Mouse (Mus musculus) heart, embryonic 13.5 days (tissue): ENCODE measurements around the gene Cdh3. TPM values are rescaled to one million over a fixed set of nuclear protein-coding genes. Genes with fewer than 3 reads are reported as not detected.
A peak's percentile ranks its signal among the peaks of the same experiment; 100 is the strongest.

ENCODE experiments used
- ATAC-seq: fragments of 200-750 bp; cut with Nextera tagmentation; 2 replicates; pipeline ENCODE4 v1.8.0; 2017; ENCODE audit warnings: moderate TSS enrichment; ENCODE audit not compliant: insufficient number of reproducible peaks, low FRiP score, low TSS enrichment; ENCODE audit errors: extremely low read depth
- H3K27ac ChIP-seq: fragments of 300-500 bp; sonication (generic); replicated peaks from 2 replicates; pipeline ENCODE4 v1.5.1; 2015; ENCODE audit warnings: moderate library complexity, mild to moderate bottlenecking, inconsistent platforms
- H3K27me3 ChIP-seq: fragments of 300-500 bp; sonication (generic); replicated peaks from 2 replicates; pipeline ENCODE4 v1.6.1; 2015; ENCODE audit warnings: mild to moderate bottlenecking, inconsistent platforms
- H3K36me3 ChIP-seq: fragments of 300-500 bp; sonication (generic); 2 replicates; pipeline ENCODE4 v1.6.1; 2015; ENCODE audit warnings: mild to moderate bottlenecking, inconsistent platforms
- H3K4me1 ChIP-seq: fragments of 300-500 bp; sonication (generic); 2 replicates; pipeline ENCODE4 v1.6.1; 2015; ENCODE audit warnings: inconsistent platforms
- H3K4me2 ChIP-seq: fragments of 300-500 bp; sonication (generic); 2 replicates; pipeline ENCODE4 v1.6.1; 2015; ENCODE audit warnings: inconsistent platforms, mild to moderate bottlenecking, moderate library complexity
- H3K4me3 ChIP-seq: fragments of 300-500 bp; sonication (generic); 2 replicates; pipeline ENCODE4 v1.5.1; 2015; ENCODE audit warnings: moderate library complexity, mild to moderate bottlenecking, inconsistent platforms
- H3K9ac ChIP-seq: fragments of 300-500 bp; sonication (generic); 2 replicates; pipeline ENCODE4 v1.6.1; 2015; ENCODE audit warnings: inconsistent platforms, mild to moderate bottlenecking, moderate library complexity
- H3K9me3 ChIP-seq: fragments of 300-500 bp; sonication (generic); 2 replicates; pipeline ENCODE4 v1.6.1; 2016; ENCODE audit warnings: inconsistent platforms
- WGBS: fragments of 180-500 bp; shearing (Covaris S2); methylation state at CpG from one replicate; pipeline ENCODE4 v1.1.7; 2015; ENCODE audit warnings: mixed read lengths; 5-methylcytosine and 5-hydroxymethylcytosine counted together
- polyA plus RNA-seq: library from polyadenylated mRNA; unstranded; fragments of >200 nt; fragmentation: Nextera tagmentation; extraction: Ambion mirVana; gene quantifications from 2 replicates; pipeline ENCODE4 v1.2.1, GENCODE M21; 2015

Cdh3 gene
- polyA plus RNA-seq: 29.5 and 32.0 TPM in 2 replicates

DNA sequence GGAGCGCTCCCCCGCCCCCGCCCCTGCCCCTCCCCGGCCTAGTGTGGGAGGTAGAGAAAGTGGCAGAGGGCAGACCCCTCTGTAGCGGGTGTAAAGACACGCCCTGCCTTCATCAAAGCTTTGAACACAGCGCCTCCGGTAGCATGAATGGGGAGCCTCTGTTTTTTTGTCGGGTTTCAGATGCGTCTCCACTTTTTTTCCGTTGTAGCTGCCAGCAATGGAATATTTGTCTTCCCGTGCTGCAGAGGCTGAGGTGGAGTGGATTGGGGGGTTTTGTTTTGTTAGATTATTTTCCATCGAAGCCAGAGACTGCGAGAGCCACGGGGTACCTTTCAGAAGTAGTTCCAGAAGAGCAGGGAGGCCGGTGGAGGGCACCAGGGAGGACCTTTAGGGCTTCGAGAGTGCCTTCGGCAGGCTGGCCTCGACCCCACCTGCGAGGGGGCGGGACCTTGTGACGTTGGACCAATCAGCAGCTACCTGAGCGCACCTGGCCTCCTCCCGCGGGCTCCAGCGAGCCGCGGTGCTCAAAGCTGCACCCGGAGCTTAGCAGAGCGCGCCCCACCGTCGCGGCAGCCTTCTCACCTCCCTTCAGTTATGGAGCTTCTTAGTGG lies at the start of gene Cdh3:
TSS of gene Cdh3 (plus strand) at position 527 of the 611 bp plus-strand sequence.
- peak within 1 kb of the TSS; percentile 60 for H3K4me3 ChIP-seq
- H3K9me3 ChIP-seq: no peaks in the 10 kb centered on the region
- peaks cover 7% of the 10 kb centered on the region; the same call in 1 of the 2 replicates for H3K36me3 ChIP-seq
- H3K9ac ChIP-seq: peak within 1 kb of the TSS; percentile 89
- ATAC-seq: peak; percentile 40; the same call in 1 of the 2 replicates
- H3K4me1 ChIP-seq: peaks cover 42% of the 10 kb centered on the region
- H3K27me3 ChIP-seq: 0 out of 2 replicates have a peak, but pooled peaks cover 6% of the 10 kb centered on the region
- H3K27ac ChIP-seq: peak within 1 kb of the TSS; percentile 94
- WGBS: under 1% methylated on average over 34 of the region's 34 CpGs
- peak within 1 kb of the TSS; percentile 77 for H3K4me2 ChIP-seq

DNA sequence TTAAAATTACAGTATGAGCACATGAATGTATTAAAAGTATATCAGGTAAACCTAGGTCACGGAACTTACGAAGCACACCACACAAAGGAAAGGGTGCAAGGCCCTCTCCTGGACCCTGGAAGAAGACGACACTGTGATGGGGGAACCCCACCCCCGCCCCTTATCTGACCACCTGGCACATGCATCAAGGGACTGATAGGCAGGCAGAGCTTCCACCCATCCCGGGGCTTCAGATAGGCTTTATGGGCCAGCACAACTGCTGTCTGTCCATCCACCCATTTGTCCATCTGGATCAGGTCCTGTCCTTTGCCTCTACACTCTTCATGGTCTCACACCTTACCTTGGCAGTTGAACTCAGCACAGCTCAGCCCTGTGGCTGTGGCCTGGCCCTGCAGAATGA lies 48.6 kb upstream of the Cdh3 start:
- H3K4me1 ChIP-seq: peaks cover 23% of the 10 kb centered on the region
- H3K27ac ChIP-seq: no peak overlapping the region
- peak overlapping the region; percentile 12; the same call in 1 of the 2 replicates for H3K9ac ChIP-seq
- no peak for ATAC-seq
- WGBS: 45% methylated on average over 5 of the region's 5 CpGs
- no peaks in the 10 kb centered on the region for H3K9me3 ChIP-seq
- H3K27me3 ChIP-seq: no peaks in the 10 kb centered on the region
- H3K4me2 ChIP-seq: no peak overlapping the region
- no peak overlapping the region for H3K4me3 ChIP-seq
- H3K36me3 ChIP-seq: no peaks in the 10 kb centered on the region

DNA sequence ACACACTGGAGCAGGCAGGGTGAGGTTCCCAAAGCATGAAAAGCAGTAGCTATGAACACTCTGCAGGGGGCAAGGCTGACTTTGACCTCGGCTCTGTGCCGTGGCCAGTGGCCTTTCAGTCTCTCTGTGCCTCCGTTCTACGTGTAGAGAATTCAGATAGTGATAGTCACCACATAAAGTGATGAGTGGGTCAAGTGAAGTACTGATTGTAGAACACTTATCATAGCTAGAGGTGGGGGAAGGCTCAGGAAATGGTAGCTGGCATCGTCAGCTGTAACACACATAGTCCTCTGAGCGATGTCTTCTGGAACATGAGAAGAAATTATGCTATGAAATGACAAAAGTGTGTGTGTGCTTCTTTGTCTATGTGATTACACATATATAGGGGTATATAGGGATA lies 46.9 kb upstream of the Cdh3 start:
- Histone ChIP-seq H3K27me3 (no peaks in the 10 kb centered on the region), H3K9ac (no peak overlapping the region), H3K4me1 (peaks cover 23% of the 10 kb centered on the region), H3K36me3 (no peaks in the 10 kb centered on the region), H3K4me2 (no peak overlapping the region), H3K4me3 (no peak overlapping the region), H3K9me3 (no peaks in the 10 kb centered on the region), H3K27ac (no peak overlapping the region)
- no peak for ATAC-seq
- 26% methylated on average over 6 of the region's 6 CpGs for WGBS

DNA sequence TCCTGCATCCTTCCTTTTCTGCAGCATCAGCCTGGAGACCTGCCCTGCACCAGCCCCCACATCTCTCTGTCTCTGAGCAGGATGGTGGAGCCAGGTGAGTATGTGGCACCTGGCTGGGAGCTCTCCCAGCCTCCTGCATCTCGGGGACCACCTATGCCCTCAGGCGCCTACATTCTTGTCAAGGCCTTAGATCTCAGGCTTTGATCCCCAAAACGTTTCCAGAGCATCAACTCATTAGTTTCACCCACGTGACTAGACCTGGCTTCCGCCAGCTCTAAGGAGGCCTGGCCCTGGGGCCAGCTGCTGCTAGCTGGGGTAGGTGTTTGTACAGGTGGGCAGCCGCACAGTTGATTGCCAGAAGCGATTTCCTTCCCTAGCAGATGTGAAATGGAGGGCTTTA lies 41.2 kb upstream of the Cdh3 start:
- ATAC-seq: no peak
- H3K4me2 ChIP-seq: no peak overlapping the region
- no peak overlapping the region for H3K27ac ChIP-seq
- H3K9ac ChIP-seq: no peak overlapping the region
- H3K27me3 ChIP-seq: no peaks in the 10 kb centered on the region
- no peaks in the 10 kb centered on the region for H3K4me1 ChIP-seq
- H3K4me3 ChIP-seq: no peak overlapping the region
- no peaks in the 10 kb centered on the region for H3K36me3 ChIP-seq
- 55% methylated on average over 7 of the region's 7 CpGs for WGBS
- no peaks in the 10 kb centered on the region for H3K9me3 ChIP-seq

DNA sequence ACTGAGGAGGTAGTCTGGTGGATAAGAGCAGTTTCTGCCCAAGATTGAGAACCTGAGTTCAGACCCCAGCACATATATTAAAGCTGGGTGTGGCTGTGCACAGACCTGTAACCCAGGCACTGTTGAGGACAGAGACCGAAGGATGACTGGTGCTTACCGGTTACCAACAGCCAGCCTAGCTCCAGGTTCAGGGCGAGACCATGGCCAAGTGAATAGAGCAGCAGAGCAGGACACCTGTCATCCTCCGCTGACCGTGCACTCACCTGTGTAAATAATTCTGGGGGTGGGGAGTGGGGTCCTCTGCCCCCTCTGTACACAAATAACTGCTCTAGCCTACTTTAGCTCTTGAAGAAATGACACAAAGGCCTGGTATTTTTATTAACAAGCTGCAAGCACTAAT lies 36.7 kb upstream of the Cdh3 start:
- Histone ChIP-seq H3K4me1 (no peaks in the 10 kb centered on the region), H3K9ac (no peak overlapping the region), H3K9me3 (0 out of 2 replicates have a peak, but pooled peaks cover 7% of the 10 kb centered on the region), H3K27me3 (no peaks in the 10 kb centered on the region), H3K4me2 (no peak overlapping the region), H3K4me3 (no peak overlapping the region), H3K36me3 (no peaks in the 10 kb centered on the region), H3K27ac (no peak overlapping the region)
- no peak for ATAC-seq
- 94% methylated on average over 5 of the region's 5 CpGs for WGBS

DNA sequence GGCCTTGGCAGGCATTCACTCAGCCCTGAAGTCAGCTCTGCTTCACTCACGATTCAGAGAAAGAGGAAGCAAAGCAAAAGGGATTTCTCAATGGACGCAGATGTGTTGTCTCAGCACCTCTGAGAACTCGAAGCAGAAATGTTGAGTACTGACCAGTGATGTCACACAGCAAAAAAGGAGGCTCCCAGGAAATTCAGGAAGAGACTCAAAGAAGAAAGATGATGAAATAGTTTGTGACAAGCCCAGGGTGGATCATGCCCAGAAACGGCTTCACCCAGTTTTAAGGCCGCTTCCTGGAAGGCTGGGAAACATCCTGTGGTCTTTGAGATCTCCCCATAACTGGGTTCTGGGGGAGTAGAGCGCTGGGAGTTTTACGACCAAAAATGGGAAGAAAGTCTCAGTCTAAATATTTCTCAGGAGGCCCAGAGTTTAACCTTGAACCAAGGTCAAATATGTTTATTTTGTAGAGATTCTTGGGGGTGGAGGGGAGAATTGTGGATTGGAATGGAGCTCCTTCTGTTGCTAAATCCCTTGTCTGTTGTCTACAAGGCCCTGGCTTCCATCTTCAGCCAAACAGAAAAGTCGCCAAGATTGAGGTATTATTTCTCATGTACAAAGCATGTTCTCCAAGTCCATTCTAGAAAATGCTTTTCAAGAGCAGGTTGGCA lies 10.5 kb upstream of the Cdh3 start, which contains the start of gene 6030452D12Rik:
TSS of gene 6030452D12Rik (plus strand) at position 505 of the 668 bp plus-strand sequence.
- Histone ChIP-seq H3K4me1 (peaks cover 9% of the 10 kb centered on the region), H3K36me3 (no peaks in the 10 kb centered on the region), H3K4me3 (no peak within 1 kb of the TSS), H3K27me3 (no peaks in the 10 kb centered on the region), H3K27ac (peak within 1 kb of the TSS; percentile 7; the same call in 1 of the 2 replicates), H3K4me2 (no peak within 1 kb of the TSS), H3K9me3 (no peaks in the 10 kb centered on the region), H3K9ac (no peak within 1 kb of the TSS; the same call in 1 of the 2 replicates)
- ATAC-seq: no peak
- WGBS: 70% methylated on average over 8 of the region's 8 CpGs

DNA sequence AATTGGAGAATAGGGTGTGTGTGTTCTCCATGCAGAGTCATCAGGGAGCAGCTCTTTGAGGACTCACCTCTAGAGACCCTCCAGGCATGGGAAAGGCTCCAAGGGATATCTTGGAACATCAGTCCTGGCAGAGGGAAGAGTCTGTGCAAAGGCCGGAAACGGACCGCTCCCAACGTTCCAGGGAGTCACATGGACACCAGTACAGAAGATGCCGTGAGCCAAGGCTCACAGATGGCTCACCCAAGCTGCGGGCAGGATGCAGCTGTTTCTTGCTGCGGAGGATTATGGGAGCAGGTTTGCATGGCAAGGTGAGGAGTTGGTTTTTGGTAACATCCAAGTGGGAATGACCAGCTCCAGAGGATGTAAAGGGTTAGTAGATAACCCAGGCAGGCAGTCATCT lies 6.5 kb upstream of the Cdh3 start:
- no peak for ATAC-seq
- no peaks in the 10 kb centered on the region for H3K9me3 ChIP-seq
- 0 out of 2 replicates have a peak, but pooled peaks cover 6% of the 10 kb centered on the region for H3K27me3 ChIP-seq
- peaks cover 29% of the 10 kb centered on the region for H3K4me1 ChIP-seq
- no peak overlapping the region for H3K27ac ChIP-seq
- no peak overlapping the region for H3K4me2 ChIP-seq
- H3K36me3 ChIP-seq: no peaks in the 10 kb centered on the region
- H3K4me3 ChIP-seq: no peak overlapping the region
- 91% methylated on average over 7 of the region's 7 CpGs for WGBS
- H3K9ac ChIP-seq: no peak overlapping the region

DNA sequence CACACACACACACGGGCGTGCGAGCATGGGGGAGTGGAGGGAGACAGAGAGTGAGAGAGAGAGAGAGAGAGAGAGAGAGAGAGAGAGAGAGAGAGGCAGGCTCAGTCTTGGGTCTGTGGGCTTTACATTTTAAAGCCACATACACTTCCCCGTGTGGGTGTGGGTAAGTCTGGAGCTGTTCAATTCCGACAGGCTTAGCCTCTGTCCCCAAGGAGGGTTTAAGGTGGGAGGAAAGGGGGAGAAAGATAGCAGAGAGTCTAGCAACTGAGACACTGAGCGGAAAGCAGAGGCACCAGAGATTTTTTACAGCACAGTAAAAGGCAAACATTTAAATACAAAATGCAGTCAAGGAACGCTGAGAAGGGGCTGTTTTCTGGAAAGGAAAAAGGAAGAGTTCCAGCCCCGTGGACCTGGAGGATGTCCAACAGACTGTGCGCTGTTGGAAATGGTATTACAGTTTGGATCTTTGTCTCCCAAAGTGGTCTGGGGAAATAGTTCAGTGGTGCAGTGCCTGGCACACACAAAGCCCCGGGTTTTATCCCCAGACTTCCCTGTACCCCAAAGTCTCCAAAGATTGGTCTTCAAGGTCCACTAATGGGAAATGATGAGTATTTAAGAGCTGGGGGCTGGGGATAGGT lies 5.2 kb upstream of the Cdh3 start:
- Histone ChIP-seq H3K4me1 (peaks cover 30% of the 10 kb centered on the region), H3K4me3 (no peak overlapping the region), H3K27me3 (0 out of 2 replicates have a peak, but pooled peaks cover 6% of the 10 kb centered on the region), H3K4me2 (0 out of 2 replicates have a peak overlapping the region, but pooled peaks have one; percentile 13), H3K9me3 (no peaks in the 10 kb centered on the region), H3K27ac (peak overlapping the region; percentile 56), H3K36me3 (no peaks in the 10 kb centered on the region), H3K9ac (no peak overlapping the region)
- WGBS: 44% methylated on average over 7 of the region's 10 CpGs
- ATAC-seq: no peak

DNA sequence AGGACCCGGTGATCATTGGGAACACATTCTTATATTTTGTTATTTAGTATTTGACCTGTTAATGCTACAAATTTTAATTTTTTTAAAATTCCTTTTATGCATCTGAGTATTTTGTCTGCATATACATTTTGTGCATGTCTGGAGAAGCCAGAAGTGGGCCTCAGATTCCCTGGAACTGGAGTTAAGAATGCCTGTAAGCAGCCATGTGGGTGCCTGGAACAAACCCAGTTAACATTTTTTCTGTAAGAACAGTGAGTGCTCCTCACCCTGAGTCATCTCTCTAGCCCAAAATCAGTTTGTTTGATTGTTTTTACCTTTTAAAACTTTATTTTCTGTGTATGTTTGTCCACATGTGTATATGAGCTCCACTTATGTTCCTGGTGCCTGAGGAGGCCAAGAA lies 4.6 kb upstream of the Cdh3 start:
- no peak overlapping the region for H3K4me2 ChIP-seq
- no peak overlapping the region for H3K9ac ChIP-seq
- 82% methylated on average over 1 of the region's 1 CpGs for WGBS
- peaks cover 27% of the 10 kb centered on the region for H3K4me1 ChIP-seq
- H3K36me3 ChIP-seq: no peaks in the 10 kb centered on the region
- H3K27ac ChIP-seq: no peak overlapping the region
- no peak overlapping the region for H3K4me3 ChIP-seq
- H3K27me3 ChIP-seq: 0 out of 2 replicates have a peak, but pooled peaks cover 6% of the 10 kb centered on the region
- ATAC-seq: no peak
- no peaks in the 10 kb centered on the region for H3K9me3 ChIP-seq

DNA sequence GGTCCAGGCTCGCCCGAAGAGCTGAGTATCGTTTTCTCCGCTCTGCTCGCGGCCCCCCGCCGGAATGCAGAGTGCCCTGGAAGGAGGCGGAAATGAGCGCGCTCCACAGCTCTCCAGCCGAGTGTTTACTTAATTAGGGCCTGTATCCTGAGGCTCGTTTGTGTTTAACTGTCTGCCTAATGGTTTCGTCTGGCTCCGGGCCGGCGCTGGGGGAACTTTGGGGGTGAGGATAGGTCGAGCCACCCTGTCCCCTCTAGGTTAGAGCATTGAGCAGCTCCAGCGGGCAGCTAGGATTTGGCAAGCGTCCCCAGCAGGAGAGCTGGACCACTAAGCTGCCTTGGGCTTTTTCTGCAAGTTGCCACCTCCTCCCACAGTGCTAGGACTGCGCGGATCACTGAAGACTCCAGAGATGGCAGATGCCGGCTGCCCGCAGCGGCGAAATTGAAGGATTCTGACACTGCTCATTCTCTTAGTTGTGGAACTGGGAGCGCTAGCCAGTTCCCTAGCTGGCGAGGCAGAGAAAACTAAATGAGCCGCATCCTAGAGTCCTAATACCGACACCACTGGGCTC lies 2.8 kb upstream of the Cdh3 start:
- Histone ChIP-seq H3K27me3 (0 out of 2 replicates have a peak, but pooled peaks cover 6% of the 10 kb centered on the region), H3K9me3 (no peaks in the 10 kb centered on the region), H3K4me3 (peak overlapping the region; percentile 50), H3K36me3 (no peaks in the 10 kb centered on the region), H3K4me1 (peaks cover 34% of the 10 kb centered on the region), H3K4me2 (peak overlapping the region; percentile 78), H3K27ac (peak overlapping the region; percentile 66), H3K9ac (peak overlapping the region; percentile 78)
- WGBS: 2% methylated on average over 30 of the region's 30 CpGs
- peak; percentile 20; the same call in 1 of the 2 replicates for ATAC-seq

DNA sequence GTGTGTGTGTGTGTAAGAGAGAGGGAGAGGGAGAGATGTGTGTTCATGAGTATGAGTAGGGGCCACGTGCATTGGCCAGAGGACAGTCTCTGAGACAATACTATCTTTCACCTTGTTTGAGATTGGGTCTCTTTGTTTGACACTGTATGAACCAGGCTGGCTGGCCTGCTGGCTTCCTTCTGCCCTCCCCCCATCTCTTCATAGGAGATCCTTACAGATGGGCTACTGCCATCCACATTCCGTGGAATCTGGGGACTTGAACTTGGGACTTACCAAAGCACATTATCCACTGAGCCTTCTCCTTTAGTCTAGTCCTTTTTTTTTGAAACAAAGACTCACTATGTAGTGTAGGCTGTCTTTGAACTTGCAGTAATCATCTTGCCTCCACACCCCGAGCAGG lies 2.2 kb upstream of the Cdh3 start:
- H3K36me3 ChIP-seq: no peaks in the 10 kb centered on the region
- peaks cover 40% of the 10 kb centered on the region for H3K4me1 ChIP-seq
- H3K9me3 ChIP-seq: no peaks in the 10 kb centered on the region
- no peak for ATAC-seq
- H3K4me2 ChIP-seq: peak overlapping the region; percentile 78
- peak overlapping the region; percentile 50 for H3K4me3 ChIP-seq
- peak overlapping the region; percentile 66 for H3K27ac ChIP-seq
- H3K9ac ChIP-seq: peak overlapping the region; percentile 78
- H3K27me3 ChIP-seq: 0 out of 2 replicates have a peak, but pooled peaks cover 6% of the 10 kb centered on the region
- WGBS: 37% methylated on average over 3 of the region's 3 CpGs
